Mouse (Mus musculus): ENCODE results near the gene Pcdh9.

- TF ChIP-seq POLR2A (IDR thresholded peaks at IDR 0.05; ENCODE audit: low read depth, low read length) = no peak
- TF ChIP-seq CTCF (IDR thresholded peaks at IDR 0.05; ENCODE audit: extremely low read depth, insufficient read length, insufficient replicate concordance, low read depth, low read length) = no peak
Measured at GRCm38 (mm10) chr14:93341390-93341789, 549.1 kb downstream of the Pcdh9 start.

Measured in small intestine, adult 2 months (tissue).